Mouse (Mus musculus): ENCODE results near the gene Rbm6.

Rbm6 gene

GRCm38 (mm10) chr9:107750378-107750777 is 122.7 kb downstream of the Rbm6 start:
- DNase-seq (ENCODE audit: low read depth, low spot score), result no peak

GRCm38 (mm10) chr9:107748063-107748462 is 125.0 kb downstream of the Rbm6 start:
- DNase-seq (ENCODE audit: low read depth, low spot score), result no peak

- no peak for DNase-seq (ENCODE audit: low read depth, low spot score)
Measured at GRCm38 (mm10) chr9:107747310-107747709, 125.7 kb downstream of the Rbm6 start.

GRCm38 (mm10) chr9:107746679-107747078 is 126.4 kb downstream of the Rbm6 start:
- DNase-seq (ENCODE audit: low read depth, low spot score), result no peak

- DNase-seq (ENCODE audit: low read depth, low spot score), result no peak
Measured at GRCm38 (mm10) chr9:107744061-107744460, 129.0 kb downstream of the Rbm6 start.

- peak; percentile 49 for DNase-seq (ENCODE audit: low read depth, low spot score)
Measured at GRCm38 (mm10) chr9:107738841-107739202, 134.2 kb downstream of the Rbm6 start.

GRCm38 (mm10) chr9:107738020-107738840 is 134.8 kb downstream of the Rbm6 start:
- peak; percentile 91 for DNase-seq (ENCODE audit: low read depth, low spot score)

- no peak for DNase-seq (ENCODE audit: low read depth, low spot score)
Measured at GRCm38 (mm10) chr9:107736185-107736485, 136.9 kb downstream of the Rbm6 start.

GRCm38 (mm10) chr9:107735356-107736184 is 137.5 kb downstream of the Rbm6 start:
- peak; percentile 57 for DNase-seq (ENCODE audit: low read depth, low spot score)

GRCm38 (mm10) chr9:107734567-107734971 is 138.5 kb downstream of the Rbm6 start:
- DNase-seq (ENCODE audit: low read depth, low spot score), result no peak

GRCm38 (mm10) chr9:107729709-107730108 is 143.3 kb downstream of the Rbm6 start:
- DNase-seq (ENCODE audit: low read depth, low spot score), result peak; percentile 46

GRCm38 (mm10) chr9:107728919-107729670 is 143.9 kb downstream of the Rbm6 start:
- no peak for DNase-seq (ENCODE audit: low read depth, low spot score)

- peak; percentile 54 for DNase-seq (ENCODE audit: low read depth, low spot score)
Measured at GRCm38 (mm10) chr9:107727041-107727440, 146.0 kb downstream of the Rbm6 start.

GRCm38 (mm10) chr9:107724796-107725195 is 148.2 kb downstream of the Rbm6 start:
- no peak for DNase-seq (ENCODE audit: low read depth, low spot score)

GRCm38 (mm10) chr9:107723794-107724531 is 149.1 kb downstream of the Rbm6 start:
- DNase-seq (ENCODE audit: low read depth, low spot score), result no peak
